Mouse (Mus musculus): Measurements from ENCODE around the gene Znfx1.

- TF ChIP-seq EP300 (IDR thresholded peaks at IDR 0.05; ENCODE audit: low read depth), result no peak
- TF ChIP-seq CTCF (IDR thresholded peaks at IDR 0.05; ENCODE audit: low read depth), result no peak
Measured at GRCm38 (mm10) chr2:167086836-167087235, 24.0 kb upstream of the Znfx1 start.

Data from liver, embryonic 14.5 days (tissue).